Mouse (Mus musculus): ENCODE results near the gene Slc6a21.

GRCm38 (mm10) chr7:45300270-45300669 lies 23.0 kb downstream of the Slc6a21 start:
- TF ChIP-seq CTCF (IDR thresholded peaks at IDR 0.05; ENCODE audit: extremely low read depth, insufficient read length, insufficient replicate concordance, low read depth, low read length) (peak; percentile 71; the same call in 1 of the 2 replicates), POLR2A (IDR thresholded peaks at IDR 0.05; ENCODE audit: low read depth, low read length) (no peak)

Data from small intestine, adult 2 months (tissue).